Mouse (Mus musculus): ENCODE measurements around the gene Snrpd3. TPM values are rescaled to one million over a fixed set of nuclear protein-coding genes. Genes with fewer than 3 reads are reported as not detected.

Snrpd3 gene
- total RNA-seq, 1 experiment = 124 TPM

- Histone ChIP-seq H3K9ac (ENCODE audit: insufficient read depth, low read depth, low read length, poor library complexity, severe bottlenecking) (no peak overlapping the region), H3K4me1 (ENCODE audit: control insufficient read depth in 2 of 2, insufficient read depth in 2 of 2, low read length in 2 of 2, poor library complexity in 1 of 2) (no peaks in the 10 kb centered on the region), H3K27ac (ENCODE audit: insufficient read depth, low read depth, low read length, poor library complexity, severe bottlenecking) (no peak overlapping the region), H3K9me3 (ENCODE audit: control insufficient read depth, insufficient read depth, low read depth, low read length) (no peaks in the 10 kb centered on the region), H3K36me3 (ENCODE audit: control insufficient read depth, insufficient read depth, low read length, poor library complexity, severe bottlenecking) (no peaks in the 10 kb centered on the region), H3K4me3 (ENCODE audit: insufficient read depth in 1 of 2, low read depth in 1 of 2, low read length in 2 of 2, poor library complexity in 1 of 2, severe bottlenecking in 1 of 2) (no peak overlapping the region)
- DNase-seq (ENCODE audit: low read depth, low spot score) = no peak
- TF ChIP-seq ZC3H11A (IDR thresholded peaks at IDR 0.05; ENCODE audit: borderline replicate concordance, low read depth, low read length) = no peak
- in situ Hi-C loops (cut with MboI; ENCODE audit: low sequenced_read_pairs in 2 of 2, unreplicated experiment in 2 of 2) = no loop called here
Measured at GRCm38 (mm10) chr10:75489522-75489921, 27.8 kb upstream of the Snrpd3 start.

GRCm38 (mm10) chr10:75490731-75491130 lies 26.6 kb upstream of the Snrpd3 start:
- Histone ChIP-seq H3K27ac (ENCODE audit: insufficient read depth, low read depth, low read length, poor library complexity, severe bottlenecking) (no peak overlapping the region), H3K4me1 (ENCODE audit: control insufficient read depth in 2 of 2, insufficient read depth in 2 of 2, low read length in 2 of 2, poor library complexity in 1 of 2) (no peaks in the 10 kb centered on the region), H3K9ac (ENCODE audit: insufficient read depth, low read depth, low read length, poor library complexity, severe bottlenecking) (no peak overlapping the region), H3K4me3 (ENCODE audit: insufficient read depth in 1 of 2, low read depth in 1 of 2, low read length in 2 of 2, poor library complexity in 1 of 2, severe bottlenecking in 1 of 2) (no peak overlapping the region), H3K36me3 (ENCODE audit: control insufficient read depth, insufficient read depth, low read length, poor library complexity, severe bottlenecking) (no peaks in the 10 kb centered on the region), H3K9me3 (ENCODE audit: control insufficient read depth, insufficient read depth, low read depth, low read length) (no peaks in the 10 kb centered on the region)
- in situ Hi-C loops (cut with MboI; ENCODE audit: low sequenced_read_pairs in 2 of 2, unreplicated experiment in 2 of 2) = no loop called here
- no peak for DNase-seq (ENCODE audit: low read depth, low spot score)
- TF ChIP-seq CHD2 (IDR thresholded peaks at IDR 0.05; ENCODE audit: low read depth, low read length) (no peak), ZC3H11A (IDR thresholded peaks at IDR 0.05; ENCODE audit: borderline replicate concordance, low read depth, low read length) (no peak), HCFC1 (IDR thresholded peaks at IDR 0.05; ENCODE audit: borderline replicate concordance, insufficient read depth, low read length) (no peak), ZNF384 (IDR thresholded peaks at IDR 0.05; ENCODE audit: low read depth, low read length) (no peak), MAFK (IDR thresholded peaks at IDR 0.05; ENCODE audit: insufficient read depth, low read depth, low read length) (no peak)

GRCm38 (mm10) chr10:75491234-75491935 lies 26.0 kb upstream of the Snrpd3 start:
- Histone ChIP-seq H3K36me3 (ENCODE audit: control insufficient read depth, insufficient read depth, low read length, poor library complexity, severe bottlenecking) (no peaks in the 10 kb centered on the region), H3K9ac (ENCODE audit: insufficient read depth, low read depth, low read length, poor library complexity, severe bottlenecking) (no peak overlapping the region), H3K27ac (ENCODE audit: insufficient read depth, low read depth, low read length, poor library complexity, severe bottlenecking) (no peak overlapping the region), H3K4me3 (ENCODE audit: insufficient read depth in 1 of 2, low read depth in 1 of 2, low read length in 2 of 2, poor library complexity in 1 of 2, severe bottlenecking in 1 of 2) (no peak overlapping the region), H3K9me3 (ENCODE audit: control insufficient read depth, insufficient read depth, low read depth, low read length) (no peaks in the 10 kb centered on the region), H3K4me1 (ENCODE audit: control insufficient read depth in 2 of 2, insufficient read depth in 2 of 2, low read length in 2 of 2, poor library complexity in 1 of 2) (no peaks in the 10 kb centered on the region)
- TF ChIP-seq MAFK (IDR thresholded peaks at IDR 0.05; ENCODE audit: insufficient read depth, low read depth, low read length) (no peak), CHD2 (IDR thresholded peaks at IDR 0.05; ENCODE audit: low read depth, low read length) (no peak), ZC3H11A (IDR thresholded peaks at IDR 0.05; ENCODE audit: borderline replicate concordance, low read depth, low read length) (no peak), HCFC1 (IDR thresholded peaks at IDR 0.05; ENCODE audit: borderline replicate concordance, insufficient read depth, low read length) (no peak), ZNF384 (IDR thresholded peaks at IDR 0.05; ENCODE audit: low read depth, low read length) (no peak)
- DNase-seq (ENCODE audit: low read depth, low spot score) = no peak
- in situ Hi-C loops (cut with MboI; ENCODE audit: low sequenced_read_pairs in 2 of 2, unreplicated experiment in 2 of 2) = no loop called here

- H3K9me3 ChIP-seq (ENCODE audit: control insufficient read depth, insufficient read depth, low read depth, low read length) = no peaks in the 10 kb centered on the region
- no peaks in the 10 kb centered on the region for H3K36me3 ChIP-seq (ENCODE audit: control insufficient read depth, insufficient read depth, low read length, poor library complexity, severe bottlenecking)
- H3K4me1 ChIP-seq (ENCODE audit: control insufficient read depth in 2 of 2, insufficient read depth in 2 of 2, low read length in 2 of 2, poor library complexity in 1 of 2) = no peaks in the 10 kb centered on the region
- H3K4me3 ChIP-seq (ENCODE audit: insufficient read depth in 1 of 2, low read depth in 1 of 2, low read length in 2 of 2, poor library complexity in 1 of 2, severe bottlenecking in 1 of 2) = no peak overlapping the region
- no peak overlapping the region for H3K9ac ChIP-seq (ENCODE audit: insufficient read depth, low read depth, low read length, poor library complexity, severe bottlenecking)
- no peak overlapping the region for H3K27ac ChIP-seq (ENCODE audit: insufficient read depth, low read depth, low read length, poor library complexity, severe bottlenecking)
- no peak for TF ChIP-seq HCFC1 (IDR thresholded peaks at IDR 0.05; ENCODE audit: borderline replicate concordance, insufficient read depth, low read length)
- no peak for TF ChIP-seq MAFK (IDR thresholded peaks at IDR 0.05; ENCODE audit: insufficient read depth, low read depth, low read length)
- TF ChIP-seq ZC3H11A (IDR thresholded peaks at IDR 0.05; ENCODE audit: borderline replicate concordance, low read depth, low read length) = no peak
- no peak for TF ChIP-seq CHD2 (IDR thresholded peaks at IDR 0.05; ENCODE audit: low read depth, low read length)
- TF ChIP-seq ZNF384 (IDR thresholded peaks at IDR 0.05; ENCODE audit: low read depth, low read length) = no peak
- in situ Hi-C loops (cut with MboI; ENCODE audit: low sequenced_read_pairs in 2 of 2, unreplicated experiment in 2 of 2) = no loop called here
- DNase-seq (ENCODE audit: low read depth, low spot score) = no peak
Measured at GRCm38 (mm10) chr10:75491936-75492262, 25.5 kb upstream of the Snrpd3 start.

GRCm38 (mm10) chr10:75495304-75495703 lies 22.0 kb upstream of the Snrpd3 start:
- Histone ChIP-seq H3K4me3 (ENCODE audit: insufficient read depth in 1 of 2, low read depth in 1 of 2, low read length in 2 of 2, poor library complexity in 1 of 2, severe bottlenecking in 1 of 2) (no peak overlapping the region), H3K9me3 (ENCODE audit: control insufficient read depth, insufficient read depth, low read depth, low read length) (no peaks in the 10 kb centered on the region), H3K9ac (ENCODE audit: insufficient read depth, low read depth, low read length, poor library complexity, severe bottlenecking) (no peak overlapping the region), H3K27ac (ENCODE audit: insufficient read depth, low read depth, low read length, poor library complexity, severe bottlenecking) (no peak overlapping the region), H3K4me1 (ENCODE audit: control insufficient read depth in 2 of 2, insufficient read depth in 2 of 2, low read length in 2 of 2, poor library complexity in 1 of 2) (0 out of 4 replicates have a peak, but pooled peaks cover 0 to 1% of the 10 kb centered on the region in 2 experiments), H3K36me3 (ENCODE audit: control insufficient read depth, insufficient read depth, low read length, poor library complexity, severe bottlenecking) (no peaks in the 10 kb centered on the region)
- no peak for DNase-seq (ENCODE audit: low read depth, low spot score)
- in situ Hi-C loops (cut with MboI; ENCODE audit: low sequenced_read_pairs in 2 of 2, unreplicated experiment in 2 of 2) = no loop called here
- no peak for TF ChIP-seq MAFK (IDR thresholded peaks at IDR 0.05; ENCODE audit: insufficient read depth, low read depth, low read length)
- no peak for TF ChIP-seq CHD2 (IDR thresholded peaks at IDR 0.05; ENCODE audit: low read depth, low read length)
- TF ChIP-seq ZNF384 (IDR thresholded peaks at IDR 0.05; ENCODE audit: low read depth, low read length) = no peak
- TF ChIP-seq ZC3H11A (IDR thresholded peaks at IDR 0.05; ENCODE audit: borderline replicate concordance, low read depth, low read length) = no peak
- no peak for TF ChIP-seq HCFC1 (IDR thresholded peaks at IDR 0.05; ENCODE audit: borderline replicate concordance, insufficient read depth, low read length)
